Mouse (Mus musculus): ENCODE data around the gene Hoxd12.

The Hoxd12 gene

DNA sequence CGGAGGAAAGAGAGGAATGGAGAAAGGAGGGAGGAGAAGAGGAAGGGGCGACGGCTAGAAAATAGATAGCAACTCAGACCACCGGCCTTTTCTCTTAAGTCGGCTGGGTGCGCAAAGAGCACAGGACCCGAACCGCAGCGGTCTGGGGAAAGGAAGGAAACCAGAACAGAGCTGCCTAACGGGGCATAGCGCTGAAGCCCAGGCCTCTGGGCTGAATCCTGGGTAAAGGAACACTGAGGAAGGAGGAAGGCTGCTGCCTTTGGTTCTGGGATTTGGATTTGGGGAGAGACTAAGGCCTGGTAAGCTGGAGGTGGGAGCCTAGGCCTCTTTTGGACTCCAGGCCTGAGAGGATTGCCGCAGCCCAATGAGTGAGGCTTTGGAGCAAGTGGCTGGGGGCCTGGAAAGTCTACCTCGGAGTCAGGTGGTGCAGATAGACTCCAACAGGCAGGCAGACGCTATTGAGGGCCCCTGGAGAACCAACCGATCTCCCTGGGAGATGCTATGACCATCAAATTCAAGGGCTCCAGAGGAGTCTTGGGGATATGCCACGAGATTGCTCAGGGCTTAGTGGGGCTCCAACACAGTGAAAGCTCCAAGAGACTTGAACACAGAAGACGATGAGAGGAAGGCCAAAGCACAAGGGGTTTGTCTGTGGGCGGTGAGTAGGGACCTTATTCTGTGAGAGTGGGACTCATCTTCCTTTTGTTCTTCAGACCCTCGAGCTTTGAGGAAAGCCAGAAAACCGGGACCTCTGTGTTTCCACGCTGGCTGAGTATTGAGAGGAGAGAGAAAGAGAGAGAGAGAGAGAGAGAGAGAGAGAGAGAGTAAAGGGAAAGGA lies 6.0 kb downstream of the Hoxd12 start:
- intact Hi-C loops (cut with DNase I), result no loop called here

DNA sequence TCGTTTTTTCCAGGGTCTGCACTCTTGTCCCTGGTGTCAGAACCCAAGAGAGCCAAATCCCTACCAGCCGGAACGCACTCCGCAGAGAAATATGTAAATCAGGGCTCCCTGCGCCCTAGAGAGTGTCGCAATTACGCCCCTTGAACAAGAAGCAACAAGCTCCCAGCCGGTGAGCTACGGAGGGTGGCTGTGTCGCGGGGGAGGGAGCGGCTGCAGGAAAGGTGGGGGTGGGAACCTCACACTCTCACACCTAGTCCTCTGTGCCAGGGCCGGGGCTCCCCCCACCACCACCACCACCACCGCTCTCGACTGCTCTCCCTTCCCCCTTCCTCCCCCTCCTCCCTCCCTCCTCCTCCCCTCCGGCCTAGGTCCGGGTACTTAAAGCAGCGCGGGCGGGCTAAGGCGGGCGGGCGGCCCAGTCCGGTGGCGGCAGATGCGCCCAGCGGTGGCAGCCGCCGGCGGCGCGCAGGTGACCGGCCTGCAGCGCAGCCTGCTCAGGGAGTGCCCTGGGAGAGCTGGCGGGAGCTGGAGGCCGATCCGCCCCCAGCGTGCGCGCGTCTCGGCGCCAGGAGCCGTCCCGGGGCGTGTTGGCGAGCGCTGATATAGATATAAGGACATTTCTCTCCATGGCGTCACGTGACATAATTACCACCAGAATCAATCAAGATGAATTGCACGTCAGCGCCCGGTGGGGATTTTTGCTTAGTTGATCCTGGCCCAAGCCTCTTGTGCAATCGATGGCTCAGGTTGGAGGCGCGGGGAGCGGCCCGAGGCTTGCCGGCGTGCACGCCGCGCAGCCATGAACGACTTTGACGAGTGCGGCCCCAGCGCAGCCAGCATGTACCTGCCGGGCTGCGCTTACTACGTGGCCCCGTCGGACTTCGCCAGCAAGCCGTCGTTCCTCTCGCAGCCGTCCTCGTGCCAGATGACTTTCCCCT lies 7.0 kb downstream of the Hoxd12 start:
- intact Hi-C loops (cut with DNase I), result no loop called here

DNA sequence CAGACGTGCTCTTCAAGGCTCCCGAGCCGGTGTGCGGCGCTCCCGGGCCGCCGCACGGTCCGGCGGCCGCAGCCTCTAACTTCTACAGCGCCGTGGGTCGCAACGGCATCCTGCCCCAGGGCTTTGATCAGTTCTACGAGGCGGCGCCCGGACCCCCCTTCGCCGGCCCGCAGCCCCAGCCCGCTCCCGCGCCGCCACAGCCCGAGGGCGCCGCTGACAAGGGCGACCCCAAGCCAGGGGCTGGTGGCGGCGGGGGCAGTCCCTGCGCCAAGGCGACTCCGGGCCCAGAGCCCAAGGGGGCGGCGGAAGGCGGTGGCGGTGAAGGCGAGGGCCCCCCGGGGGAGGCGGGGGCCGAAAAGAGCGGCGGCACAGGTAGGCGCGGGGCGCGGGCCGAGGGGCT lies 8.0 kb downstream of the Hoxd12 start:
- intact Hi-C loops (cut with DNase I), result no loop called here

GRCm38 (mm10) chr2:74683471-74683951 lies 8.7 kb downstream of the Hoxd12 start:
- intact Hi-C loops (cut with DNase I), result no loop called here

DNA sequence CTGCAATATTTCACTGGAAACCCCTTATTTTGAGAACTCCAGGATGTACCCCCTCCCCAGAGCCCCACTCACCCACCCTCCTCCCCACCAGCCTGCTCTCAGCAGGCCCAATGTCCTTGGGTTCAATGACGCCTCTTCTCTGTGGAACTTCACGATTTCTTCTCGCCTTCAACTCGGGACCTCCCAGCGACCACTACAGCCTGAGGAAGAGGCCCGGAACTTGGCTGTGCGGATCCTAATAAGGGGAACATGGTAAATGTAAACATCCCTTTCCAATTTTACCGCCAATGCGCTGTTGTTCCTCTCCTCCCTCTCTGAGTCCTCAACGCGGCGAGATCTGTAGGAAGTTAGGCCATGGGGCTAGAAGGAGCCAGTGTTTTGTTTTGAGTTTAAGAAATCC lies 9.3 kb downstream of the Hoxd12 start:
- intact Hi-C loops (cut with DNase I), result no loop called here

- intact Hi-C loops (cut with DNase I), result no loop called here
Measured at GRCm38 (mm10) chr2:74685059-74685603, 10.3 kb downstream of the Hoxd12 start.

DNA sequence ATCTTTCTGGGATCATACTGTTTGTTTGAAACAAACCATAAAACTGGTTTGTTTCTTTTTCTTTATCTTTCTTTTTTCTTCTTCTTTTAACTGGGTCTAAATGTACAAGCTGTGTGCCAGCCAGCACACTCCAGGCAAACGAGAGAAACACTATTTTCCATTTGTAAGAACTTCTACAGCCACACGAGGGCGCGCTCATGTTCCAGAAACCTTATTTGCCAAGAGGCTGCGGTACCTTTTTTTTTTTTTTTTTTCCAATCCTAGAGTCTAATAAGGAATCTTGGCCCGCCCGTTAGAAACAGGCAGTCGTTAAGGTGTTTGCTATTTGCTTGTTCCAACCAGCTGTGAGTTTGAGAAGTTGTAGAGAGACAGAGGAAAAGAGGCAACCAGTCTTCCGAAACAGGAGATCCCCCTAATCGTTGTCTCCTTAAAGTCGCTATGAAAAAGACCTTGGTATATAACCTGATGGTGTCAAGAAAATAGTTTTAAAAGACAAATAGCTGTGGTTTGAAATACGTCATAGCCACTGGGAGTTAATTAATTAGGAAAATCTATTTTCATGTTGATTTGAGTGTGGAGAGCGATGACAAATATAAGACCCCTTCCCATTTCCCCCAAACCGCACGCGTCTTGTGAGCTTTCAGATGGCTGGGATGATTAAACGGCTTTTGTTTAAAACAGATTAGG lies 11.6 kb downstream of the Hoxd12 start:
- intact Hi-C loops (cut with DNase I), result no loop called here

GRCm38 (mm10) chr2:74686988-74687697 lies 12.3 kb downstream of the Hoxd12 start:
- intact Hi-C loops (cut with DNase I), result no loop called here

DNA sequence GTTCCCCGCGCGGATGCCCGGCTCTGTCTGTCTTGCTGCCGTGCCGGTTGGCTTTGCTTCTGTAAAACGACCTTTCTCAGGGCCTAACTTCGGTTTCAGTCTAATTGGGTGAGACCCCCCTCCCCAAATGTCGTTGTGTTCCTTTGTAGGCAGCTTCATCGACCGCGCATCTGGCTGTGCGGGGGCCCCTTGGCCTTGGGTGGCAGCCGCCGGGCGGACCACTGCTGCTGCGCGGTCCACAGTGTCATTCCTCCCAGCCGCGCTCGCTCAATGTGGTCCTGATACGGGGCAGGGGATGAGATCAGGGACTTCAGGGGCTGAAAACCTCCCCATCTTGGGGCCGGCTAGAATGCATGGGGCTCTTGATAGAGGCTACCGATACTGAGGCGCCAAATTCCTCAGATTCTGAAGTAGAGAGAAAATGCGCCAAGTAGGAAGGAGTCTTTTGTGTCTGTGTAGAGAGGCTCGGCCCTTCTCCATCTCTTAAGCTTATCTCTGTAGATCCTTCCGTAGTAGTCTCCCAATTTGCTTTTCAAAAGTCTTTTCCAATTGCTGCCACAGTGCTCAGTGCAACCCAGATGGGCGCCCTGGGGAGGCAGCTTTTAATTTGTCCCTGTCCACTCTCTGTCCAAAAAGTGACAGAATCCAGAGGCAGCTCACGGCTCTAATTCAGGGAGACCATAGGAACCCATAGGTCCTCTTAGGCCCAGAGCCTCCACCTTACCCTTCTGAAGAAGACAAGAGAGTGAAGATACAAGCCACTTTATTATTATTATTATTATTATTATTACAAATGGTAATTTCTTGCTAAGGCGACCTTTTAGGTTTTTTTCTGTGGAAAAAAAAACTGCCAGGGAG lies 13.1 kb downstream of the Hoxd12 start:
- intact Hi-C loops (cut with DNase I), result no loop called here

- intact Hi-C loops (cut with DNase I), result no loop called here
Measured at GRCm38 (mm10) chr2:74688795-74689573, 14.2 kb downstream of the Hoxd12 start.

DNA sequence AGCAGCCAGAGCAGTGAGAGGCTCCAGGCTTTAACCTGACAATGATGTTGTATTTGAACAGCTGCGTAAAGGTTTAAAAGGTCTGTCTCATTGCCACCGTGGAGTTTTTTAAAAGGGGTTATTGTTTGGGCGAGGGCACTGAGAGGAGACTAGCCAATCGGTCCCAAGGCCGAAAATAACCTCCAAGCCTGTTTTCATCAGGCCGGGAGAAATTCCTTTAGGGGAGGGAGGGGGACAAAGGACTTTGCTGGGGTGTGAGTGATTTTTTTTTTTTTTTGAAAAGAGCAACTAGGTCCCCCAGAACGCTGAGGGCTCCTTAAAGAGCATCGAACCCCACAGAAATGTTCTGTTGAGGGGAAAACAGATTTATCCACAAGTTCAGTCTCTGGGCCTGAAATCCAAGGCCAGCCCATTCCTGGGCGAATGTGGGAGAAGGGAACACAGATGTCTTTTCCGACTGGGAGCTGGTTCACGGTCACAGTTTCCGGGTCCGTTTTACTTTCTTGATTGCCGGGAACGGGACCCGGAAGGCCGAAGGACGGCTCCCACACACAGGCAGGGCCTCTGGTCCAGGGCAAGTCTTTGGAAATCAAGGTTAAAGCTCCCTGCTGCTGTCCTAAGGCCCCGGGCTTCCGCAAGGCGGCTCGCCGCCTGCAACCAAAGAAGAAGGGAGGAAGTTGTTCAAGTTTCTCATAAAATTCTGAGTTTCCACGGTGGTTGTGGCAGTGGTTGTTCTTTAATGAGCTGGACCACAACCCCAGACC lies 14.9 kb downstream of the Hoxd12 start:
- intact Hi-C loops (cut with DNase I), result loop anchor here (10.0 kb wide), 1 partner anchor 625 kb away; no protein-coding TSS in a partner anchor

GRCm38 (mm10) chr2:74690338-74690716 lies 15.5 kb downstream of the Hoxd12 start:
- intact Hi-C loops (cut with DNase I), result loop anchor here (10.0 kb wide), 1 partner anchor 624 kb away; no protein-coding TSS in a partner anchor

- intact Hi-C loops (cut with DNase I), result loop anchor here (10.0 kb wide), 1 partner anchor 624 kb away; no protein-coding TSS in a partner anchor
Measured at GRCm38 (mm10) chr2:74691022-74691951, 16.5 kb downstream of the Hoxd12 start, which contains the start of gene Hoxd10. TSS of gene Hoxd10 (plus strand) at chr2:74691924.

- intact Hi-C loops (cut with DNase I), result loop anchor here (10.0 kb wide), 1 partner anchor 623 kb away; no protein-coding TSS in a partner anchor
Measured at GRCm38 (mm10) chr2:74691995-74692807, 17.4 kb downstream of the Hoxd12 start.

- intact Hi-C loops (cut with DNase I), result loop anchor here (10.0 kb wide), 1 partner anchor 622 kb away; no protein-coding TSS in a partner anchor
Measured at GRCm38 (mm10) chr2:74692808-74693431, 18.1 kb downstream of the Hoxd12 start.

All from adrenal gland (tissue).